Mouse (Mus musculus): ENCODE measurements around the gene Krba1.

DNA sequence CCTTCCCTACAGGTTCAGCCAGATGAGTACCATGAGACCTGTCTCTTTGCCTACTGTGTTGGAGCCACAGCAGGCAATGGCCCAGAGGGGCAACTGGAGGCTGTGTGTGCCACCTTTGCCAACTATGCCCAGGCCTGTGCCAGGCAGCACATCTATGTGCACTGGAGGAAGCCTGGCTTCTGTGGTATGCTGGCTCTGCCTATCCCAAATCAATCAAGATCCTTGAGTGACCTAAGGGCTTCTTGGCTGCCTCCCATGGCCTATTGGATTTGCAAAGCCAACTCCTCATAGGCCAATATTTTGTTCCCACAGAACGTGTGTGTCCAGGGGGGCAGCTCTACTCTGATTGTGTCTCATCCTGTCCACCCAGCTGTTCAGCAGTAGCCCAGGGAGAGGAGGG is 56.8 kb downstream of the Krba1 start:
- no peak for TF ChIP-seq CTCF (IDR thresholded peaks at IDR 0.05; ENCODE audit: control insufficient read depth, insufficient read depth, low read length)
- TF ChIP-seq POLR2A (IDR thresholded peaks at IDR 0.05; ENCODE audit: borderline replicate concordance, control insufficient read depth, low read depth, low read length) = no peak
